Mouse (Mus musculus) spleen, embryonic (tissue): ENCODE measurements at regions not wholly inside any gene's neighbourhood (a gene's known extent, or its start where the extent isn't known, plus 50 kb on each side); places are given as distances from the start of the nearest gene placed in this dataset.

Source experiments
- CTCF ChIA-PET: fragments of 350-600 bp; sonication (Branson Sonifier 250); formaldehyde crosslinking; loops from one replicate; lab custom pipeline; 2022; lab: Charles Lee

GRCm38 (mm10) chr1:152313480-152313879 lies 73.0 kb downstream of the Tsen15 start:
- CTCF ChIA-PET = no interaction called here

- CTCF ChIA-PET = no interaction called here
Observed at GRCm38 (mm10) chr1:152305461-152305860, 81.0 kb downstream of the Tsen15 start.

DNA sequence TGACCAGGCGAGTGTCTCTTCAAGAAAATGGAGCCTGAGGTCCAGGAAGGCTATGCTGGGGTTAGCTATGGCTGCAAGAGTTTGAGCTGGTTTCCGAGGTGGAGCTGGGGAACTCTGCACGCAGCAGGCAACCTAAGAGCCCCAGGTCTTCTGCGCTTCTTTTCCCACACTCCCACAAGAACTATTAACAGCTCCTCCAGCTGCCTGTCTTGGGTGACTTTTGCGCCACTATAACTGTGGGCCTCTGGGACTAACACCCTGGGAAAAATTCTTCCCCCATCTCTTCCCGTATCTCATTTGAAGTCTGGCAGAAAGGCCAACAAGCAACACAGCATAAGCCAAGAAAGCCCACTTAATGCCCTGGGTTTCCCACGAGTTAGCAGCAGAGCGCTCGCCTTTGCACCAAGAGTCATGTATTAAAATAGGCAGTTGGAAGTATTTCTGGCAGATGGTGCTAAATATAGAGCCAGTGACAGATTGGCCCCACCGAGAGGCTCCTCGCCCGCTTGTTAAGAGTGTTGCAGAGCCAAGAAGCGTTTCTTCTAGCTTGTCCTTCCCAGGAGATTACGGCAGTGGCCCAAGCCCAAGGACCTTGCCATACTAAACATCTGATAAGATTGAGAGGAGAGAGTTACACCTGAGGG lies 81.9 kb downstream of the Tsen15 start:
- CTCF ChIA-PET = no interaction called here

GRCm38 (mm10) chr1:152301355-152301754 lies 85.1 kb downstream of the Tsen15 start:
- CTCF ChIA-PET = no interaction called here

DNA sequence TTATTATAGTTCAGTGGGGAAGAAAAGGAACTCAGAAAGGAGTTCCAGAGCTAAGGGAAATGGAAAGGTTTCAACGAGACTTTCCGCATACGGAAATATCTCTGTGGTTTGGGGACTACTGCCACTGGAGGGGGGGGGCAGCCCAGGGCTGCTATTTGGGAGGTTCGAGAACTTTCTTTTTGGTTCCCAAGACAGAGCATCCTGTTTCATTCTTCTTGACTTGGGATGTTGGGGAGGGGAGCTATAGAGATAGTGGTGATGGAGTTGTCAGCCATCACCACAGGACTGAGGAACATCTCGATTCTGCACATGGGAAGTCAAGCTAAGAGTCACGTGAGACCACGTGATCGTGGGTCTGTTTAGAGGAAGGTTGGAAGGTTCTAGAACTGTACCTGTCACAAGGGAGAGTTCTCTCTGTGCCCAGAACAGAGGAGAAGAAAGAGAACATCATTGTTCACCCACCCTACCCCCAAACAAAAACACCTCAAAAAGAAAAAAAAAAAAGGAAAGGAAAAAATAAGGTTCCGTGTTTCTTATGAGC lies 94.2 kb downstream of the Tsen15 start:
- CTCF ChIA-PET = interaction anchor here (1.1 kb wide), 1 partner anchor 21 kb away, joined by 3 read pairs; no protein-coding TSS in a partner anchor

DNA sequence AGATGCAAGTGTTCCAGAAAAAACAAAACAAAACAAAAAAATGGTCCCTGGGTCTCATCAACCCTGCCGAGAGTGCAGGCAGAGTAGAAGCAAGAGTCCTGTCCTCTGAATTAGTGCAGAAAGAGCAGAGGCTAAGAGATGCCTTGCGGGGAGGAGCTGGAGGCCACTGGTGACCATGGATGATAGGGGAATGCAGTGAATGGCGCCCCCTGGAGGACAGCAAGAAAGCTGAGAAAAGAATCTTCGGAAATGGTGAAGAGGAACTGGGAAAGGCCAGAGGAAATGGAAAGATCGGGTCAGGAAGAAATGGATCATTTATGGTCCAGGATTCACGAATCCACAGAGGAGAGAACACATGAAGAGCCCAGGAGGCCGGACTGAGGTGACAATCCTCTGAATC lies 95.7 kb downstream of the Tsen15 start:
- CTCF ChIA-PET = no interaction called here

GRCm38 (mm10) chr1:152287566-152288490 lies 98.7 kb downstream of the Tsen15 start:
- CTCF ChIA-PET = no interaction called here

DNA sequence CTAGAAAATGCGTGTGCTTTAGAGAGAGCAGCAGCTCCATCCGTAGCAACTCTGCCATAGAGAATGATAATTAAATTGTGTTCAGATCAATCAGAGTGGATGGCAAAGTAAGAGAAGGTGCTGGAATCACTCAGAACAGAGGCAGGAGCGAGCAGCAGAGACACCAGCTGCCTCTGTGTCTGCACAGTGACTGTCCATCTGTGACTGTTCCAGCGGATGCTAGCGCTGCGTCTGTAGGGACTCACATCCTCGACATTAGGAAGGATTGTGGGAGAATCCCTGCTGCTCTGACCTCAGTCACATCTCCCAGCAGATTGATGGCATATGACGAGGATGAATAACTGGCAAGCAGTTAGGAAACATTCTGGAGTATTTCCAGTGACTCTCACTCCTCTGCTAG lies 99.8 kb downstream of the Tsen15 start:
- CTCF ChIA-PET = interaction anchor here (0.7 kb wide), 1 partner anchor 13 kb away, joined by 10 read pairs; no protein-coding TSS in a partner anchor

GRCm38 (mm10) chr1:152282106-152282505 lies 104.4 kb downstream of the Tsen15 start:
- CTCF ChIA-PET = no interaction called here

GRCm38 (mm10) chr1:152281201-152281600 lies 105.3 kb downstream of the Tsen15 start:
- CTCF ChIA-PET = no interaction called here

DNA sequence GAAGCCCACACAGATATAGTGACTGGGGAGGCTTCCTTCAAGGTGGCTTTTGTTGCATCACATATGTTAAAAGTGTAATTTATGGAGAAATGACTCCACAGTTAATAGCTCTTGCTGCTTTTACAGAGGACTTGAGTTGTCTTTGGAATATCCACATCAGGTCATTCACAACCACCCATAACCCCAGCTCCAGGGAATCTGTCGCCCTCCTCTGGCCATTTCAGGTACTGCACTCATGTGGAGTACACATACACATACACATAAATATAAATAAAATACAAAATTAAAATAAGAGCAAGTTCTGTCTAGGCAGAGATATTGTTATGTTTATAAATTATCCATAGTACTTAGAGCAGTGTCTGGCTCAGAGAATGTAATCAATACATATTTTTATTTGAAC lies 106.5 kb downstream of the Tsen15 start:
- CTCF ChIA-PET = no interaction called here

GRCm38 (mm10) chr1:152275011-152275410 lies 111.5 kb downstream of the Tsen15 start:
- CTCF ChIA-PET = no interaction called here

GRCm38 (mm10) chr1:152273430-152273829 lies 113.1 kb downstream of the Tsen15 start:
- CTCF ChIA-PET = no interaction called here

GRCm38 (mm10) chr1:152269936-152270702 lies 116.4 kb downstream of the Tsen15 start:
- CTCF ChIA-PET = no interaction called here

GRCm38 (mm10) chr1:152266390-152266789 lies 120.1 kb downstream of the Tsen15 start:
- CTCF ChIA-PET = no interaction called here

DNA sequence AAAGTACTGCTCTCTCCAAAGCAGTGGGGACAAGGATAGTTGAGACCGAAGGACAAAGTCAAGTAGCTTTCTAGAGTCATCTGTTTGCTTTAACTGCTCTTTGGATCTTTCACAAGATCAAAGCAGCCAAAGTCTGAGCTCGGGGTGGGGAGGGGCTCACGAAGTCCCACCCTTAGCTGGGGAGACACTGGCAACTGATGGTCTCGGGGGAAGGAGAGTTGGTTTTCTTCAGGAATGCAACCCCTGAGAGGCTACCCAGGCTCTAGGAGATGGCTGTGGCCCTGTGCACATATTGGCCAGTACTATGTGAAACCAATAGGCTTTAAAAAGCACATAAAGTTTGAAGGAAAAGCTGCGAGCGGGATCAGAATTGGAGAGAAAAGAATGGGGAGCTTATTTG lies 121.5 kb downstream of the Tsen15 start:
- CTCF ChIA-PET = no interaction called here

GRCm38 (mm10) chr1:152261472-152261871 lies 125.0 kb downstream of the Tsen15 start:
- CTCF ChIA-PET = no interaction called here

- CTCF ChIA-PET = no interaction called here
Observed at GRCm38 (mm10) chr1:152260950-152261349, 125.5 kb downstream of the Tsen15 start.

DNA sequence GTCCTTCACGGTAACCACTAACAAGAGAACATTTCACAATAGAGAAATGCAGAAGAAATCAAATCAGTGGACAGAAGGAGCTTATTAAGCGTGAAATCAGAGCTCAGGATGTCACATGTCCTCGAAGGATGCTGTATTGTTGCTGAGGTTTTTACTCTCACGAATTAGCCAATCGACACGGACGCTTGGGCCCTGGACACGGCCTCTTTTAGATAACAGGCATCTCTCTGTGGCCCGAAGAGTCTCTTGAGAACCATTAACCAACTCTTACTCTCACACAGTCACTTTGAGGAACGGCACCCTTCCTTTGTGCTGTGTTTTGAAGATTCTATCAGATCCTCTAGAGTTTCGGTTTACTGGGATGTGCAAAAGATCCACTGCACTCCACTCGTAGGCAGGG lies 128.2 kb downstream of the Tsen15 start:
- CTCF ChIA-PET = no interaction called here

GRCm38 (mm10) chr1:152253906-152254305 lies 132.6 kb downstream of the Tsen15 start:
- CTCF ChIA-PET = no interaction called here

DNA sequence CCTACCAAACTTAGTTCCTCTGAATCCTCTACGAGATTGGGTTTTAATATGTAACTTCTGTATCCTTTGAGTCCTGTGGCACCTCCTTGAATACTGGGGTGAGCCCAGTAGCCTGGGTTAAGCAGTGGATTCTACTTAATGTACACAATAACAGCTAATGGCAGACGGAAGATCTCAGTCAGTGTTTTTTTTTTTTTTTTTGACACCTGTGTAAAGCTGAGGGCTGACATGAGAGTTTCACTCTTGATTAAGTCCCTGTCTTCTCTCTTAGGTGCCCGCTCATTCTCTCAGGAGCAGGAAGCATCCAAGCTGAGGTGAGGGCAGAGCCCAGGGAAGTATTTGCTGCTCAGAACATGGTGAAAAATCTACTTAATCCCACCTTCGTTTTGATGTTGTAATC lies 133.0 kb downstream of the Tsen15 start:
- CTCF ChIA-PET = no interaction called here
